Mouse (Mus musculus): ENCODE measurements around the gene Txndc15. TPM values are rescaled to one million over a fixed set of nuclear protein-coding genes. Genes with fewer than 3 reads are reported as not detected.

Gene Txndc15
- polyA plus RNA-seq, 1 experiment: 47.7 TPM

DNA sequence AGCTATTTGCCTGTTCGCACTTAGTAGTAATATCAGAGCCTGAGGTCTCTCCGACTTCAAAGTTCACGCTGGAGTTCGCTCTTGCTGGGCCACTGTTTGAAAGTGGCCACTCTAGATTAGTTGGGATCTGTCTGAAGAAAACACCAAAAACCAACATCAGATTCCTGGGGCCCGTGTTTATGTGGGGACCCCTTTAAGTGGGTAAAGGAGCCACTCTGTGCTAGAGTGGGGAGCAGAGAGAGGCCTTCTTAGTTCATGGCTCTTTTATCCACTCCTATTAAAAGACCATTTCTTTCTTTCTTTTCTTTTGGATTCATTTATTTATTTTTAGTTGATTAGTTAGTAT lies 690 bp downstream of the Txndc15 start:
- no peak for TF ChIP-seq POLR2A (IDR thresholded peaks at IDR 0.05; ENCODE audit: low read depth, low read length)
- no peak for TF ChIP-seq CTCF (conservative IDR thresholded peaks at IDR 0.05; ENCODE audit: insufficient read depth, insufficient read length, low read depth, low read length)
- Histone ChIP-seq H3K4me1 (ENCODE audit: control insufficient read depth, insufficient read depth, low read length) (peaks cover 3% of the 10 kb centered on the region; the same call in 1 of the 2 replicates), H3K27ac (ENCODE audit: insufficient read depth, low read depth, low read length) (peak overlapping the region; percentile 90), H3K36me3 (ENCODE audit: control insufficient read depth, insufficient read depth, low read length) (no peaks in the 10 kb centered on the region), H3K27me3 (replicated peaks; ENCODE audit: control insufficient read depth, insufficient read depth, low read length) (no peaks in the 10 kb centered on the region), H3K4me3 (ENCODE audit: insufficient read depth, low read depth, low read length) (peak overlapping the region; percentile 87)
- 2% methylated on average over 5 of the region's 5 CpGs for WGBS
- DNase-seq: no peak

DNA sequence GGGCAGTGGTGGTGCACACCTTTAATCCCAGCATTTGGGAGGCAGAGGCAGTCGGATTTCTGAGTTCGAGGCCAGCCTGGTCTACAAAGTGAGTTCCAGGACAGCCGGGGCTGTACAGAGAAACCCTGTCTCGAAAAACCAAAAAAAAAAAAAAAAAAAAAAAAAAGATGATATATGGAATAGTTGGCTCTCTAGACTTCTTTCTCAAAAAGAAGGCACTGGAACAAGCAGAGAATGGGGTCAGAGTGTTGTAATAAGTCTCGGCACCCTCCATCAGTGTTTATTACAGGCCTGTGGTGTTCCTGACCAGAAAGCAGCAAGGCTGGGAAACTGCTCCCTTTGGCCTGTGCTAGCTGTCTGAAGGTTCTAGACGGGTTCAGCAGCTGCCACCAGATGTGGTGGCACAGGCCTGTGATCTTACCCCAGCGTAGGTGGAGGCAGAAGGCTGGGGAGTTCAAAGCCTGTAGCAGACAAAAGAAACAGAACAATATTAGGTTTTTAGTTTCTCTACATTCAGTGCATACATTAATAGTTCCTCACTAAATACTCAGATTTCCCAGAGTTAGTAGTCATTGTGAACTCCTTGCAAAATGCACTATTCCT lies 1.6 kb downstream of the Txndc15 start:
- Histone ChIP-seq H3K4me1 (ENCODE audit: control insufficient read depth, insufficient read depth, low read length) (peaks cover 3% of the 10 kb centered on the region; the same call in 1 of the 2 replicates), H3K27me3 (replicated peaks; ENCODE audit: control insufficient read depth, insufficient read depth, low read length) (no peaks in the 10 kb centered on the region), H3K27ac (ENCODE audit: insufficient read depth, low read depth, low read length) (no peak overlapping the region), H3K36me3 (ENCODE audit: control insufficient read depth, insufficient read depth, low read length) (no peaks in the 10 kb centered on the region), H3K4me3 (ENCODE audit: insufficient read depth, low read depth, low read length) (no peak overlapping the region)
- TF ChIP-seq POLR2A (IDR thresholded peaks at IDR 0.05; ENCODE audit: low read depth, low read length) (no peak), CTCF (conservative IDR thresholded peaks at IDR 0.05; ENCODE audit: insufficient read depth, insufficient read length, low read depth, low read length) (no peak)
- no peak for DNase-seq
- 85% methylated on average over 7 of the region's 7 CpGs for WGBS

DNA sequence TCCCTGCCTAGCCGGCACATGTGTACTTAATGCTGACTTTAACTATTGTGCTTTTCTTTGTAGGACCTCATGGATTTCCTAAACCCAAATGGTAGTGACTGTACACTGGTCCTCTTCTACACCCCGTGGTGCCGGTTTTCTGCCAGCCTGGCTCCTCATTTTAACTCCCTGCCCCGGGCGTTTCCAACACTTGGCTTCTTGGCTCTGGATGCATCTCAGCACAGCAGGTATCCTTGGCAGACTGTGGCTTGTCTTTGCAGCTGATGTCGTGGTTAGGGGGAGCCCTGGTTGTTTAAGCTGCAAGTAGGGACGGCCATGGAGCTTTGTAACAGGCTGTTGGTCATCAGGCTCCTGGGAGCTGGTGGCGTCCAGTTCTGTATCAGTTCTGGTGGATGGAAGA lies 7.1 kb downstream of the Txndc15 start:
- Histone ChIP-seq H3K36me3 (ENCODE audit: control insufficient read depth, insufficient read depth, low read length) (no peaks in the 10 kb centered on the region), H3K27me3 (replicated peaks; ENCODE audit: control insufficient read depth, insufficient read depth, low read length) (no peaks in the 10 kb centered on the region), H3K4me3 (ENCODE audit: insufficient read depth, low read depth, low read length) (no peak overlapping the region), H3K4me1 (ENCODE audit: control insufficient read depth, insufficient read depth, low read length) (no peaks in the 10 kb centered on the region), H3K27ac (ENCODE audit: insufficient read depth, low read depth, low read length) (no peak overlapping the region)
- DNase-seq: no peak
- WGBS: 83% methylated on average over 8 of the region's 8 CpGs
- TF ChIP-seq POLR2A (IDR thresholded peaks at IDR 0.05; ENCODE audit: low read depth, low read length): no peak
- no peak for TF ChIP-seq CTCF (conservative IDR thresholded peaks at IDR 0.05; ENCODE audit: insufficient read depth, insufficient read length, low read depth, low read length)

GRCm38 (mm10) chr13:55721995-55722394 lies 7.5 kb downstream of the Txndc15 start:
- 96% methylated on average over 2 of the region's 2 CpGs for WGBS
- Histone ChIP-seq H3K27me3 (replicated peaks; ENCODE audit: control insufficient read depth, insufficient read depth, low read length) (no peaks in the 10 kb centered on the region), H3K4me3 (ENCODE audit: insufficient read depth, low read depth, low read length) (no peak overlapping the region), H3K36me3 (ENCODE audit: control insufficient read depth, insufficient read depth, low read length) (no peaks in the 10 kb centered on the region), H3K4me1 (ENCODE audit: control insufficient read depth, insufficient read depth, low read length) (no peaks in the 10 kb centered on the region), H3K27ac (ENCODE audit: insufficient read depth, low read depth, low read length) (no peak overlapping the region)
- no peak for TF ChIP-seq CTCF (conservative IDR thresholded peaks at IDR 0.05; ENCODE audit: insufficient read depth, insufficient read length, low read depth, low read length)
- no peak for DNase-seq

DNA sequence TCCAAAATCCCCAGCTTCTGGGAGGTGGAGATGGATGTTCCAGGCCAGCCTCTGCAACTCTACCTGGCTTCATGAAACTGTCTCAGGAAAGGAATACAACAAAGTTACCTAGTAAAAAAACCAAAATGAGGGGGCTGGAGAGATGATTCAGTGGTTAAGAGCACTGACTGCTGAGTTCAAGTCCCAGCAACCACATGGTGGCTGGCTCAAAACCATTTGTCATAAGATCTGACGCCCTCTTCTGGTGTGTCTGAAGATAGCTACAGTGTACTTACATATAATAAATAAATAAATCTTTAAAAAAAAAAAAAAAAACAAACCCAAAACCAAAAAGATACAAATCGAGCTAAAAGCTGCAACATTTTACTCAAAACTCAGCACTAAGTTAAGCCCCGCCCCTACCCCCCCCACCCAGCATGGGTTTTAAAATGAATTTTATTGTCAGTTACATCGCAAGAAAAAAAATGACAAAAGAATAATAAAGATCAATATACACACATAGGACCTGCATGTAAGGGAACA lies 12.2 kb downstream of the Txndc15 start:
- Histone ChIP-seq H3K27ac (ENCODE audit: insufficient read depth, low read depth, low read length) (peak overlapping the region; percentile 83), H3K4me1 (ENCODE audit: control insufficient read depth, insufficient read depth, low read length) (no peaks in the 10 kb centered on the region), H3K36me3 (ENCODE audit: control insufficient read depth, insufficient read depth, low read length) (no peaks in the 10 kb centered on the region), H3K27me3 (replicated peaks; ENCODE audit: control insufficient read depth, insufficient read depth, low read length) (no peaks in the 10 kb centered on the region), H3K4me3 (ENCODE audit: insufficient read depth, low read depth, low read length) (peak overlapping the region; percentile 77)
- DNase-seq: peak; percentile 17
- no peak for TF ChIP-seq POLR2A (IDR thresholded peaks at IDR 0.05; ENCODE audit: low read depth, low read length)
- 0 out of 2 replicates have a peak, but pooled peaks have one; percentile 18 for TF ChIP-seq CTCF (conservative IDR thresholded peaks at IDR 0.05; ENCODE audit: insufficient read depth, insufficient read length, low read depth, low read length)
- under 1% methylated on average over 4 of the region's 4 CpGs for WGBS

DNA sequence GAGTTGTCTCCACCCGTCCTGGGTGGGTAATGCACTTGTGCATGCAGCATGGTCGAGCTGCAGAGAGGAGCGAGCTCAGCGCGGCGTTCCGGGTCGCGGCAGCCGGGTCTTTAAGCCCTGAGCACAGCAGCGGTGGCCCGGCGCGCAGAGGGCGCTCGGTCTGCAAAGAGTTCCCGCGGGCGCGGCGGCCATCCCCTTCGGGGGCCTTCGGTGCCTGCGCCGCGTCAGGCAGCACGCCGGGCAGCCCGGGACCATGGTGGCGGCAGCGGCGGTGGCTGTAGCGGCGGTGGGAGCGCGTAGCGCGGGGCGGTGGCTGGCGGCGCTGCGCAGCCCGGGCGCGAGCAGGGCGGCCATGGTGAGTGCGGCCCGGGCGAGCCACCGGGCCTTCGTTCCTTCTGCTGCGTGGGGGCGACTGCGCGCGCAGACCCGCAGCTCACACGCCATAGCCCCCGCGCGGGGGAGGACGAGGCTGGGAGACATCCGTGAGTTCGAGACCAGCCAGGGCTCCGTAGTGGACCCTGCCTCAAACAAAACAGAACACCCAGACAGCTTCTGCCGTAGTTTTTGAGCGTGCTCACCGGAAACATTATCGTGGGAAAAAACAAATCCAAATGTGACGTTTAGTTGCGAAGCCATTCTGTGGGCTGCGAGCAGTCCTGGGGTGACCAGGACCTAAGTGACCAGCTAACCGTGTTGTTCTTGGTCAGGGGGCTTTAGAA lies 12.8 kb downstream of the Txndc15 start, which contains the start of gene Pcbd2:
Pcbd2 (plus strand) TSS at position 249 of the 719 bp plus-strand sequence.
- Histone ChIP-seq H3K4me3 (ENCODE audit: insufficient read depth, low read depth, low read length) (peak within 1 kb of the TSS; percentile 77), H3K27ac (ENCODE audit: insufficient read depth, low read depth, low read length) (peak within 1 kb of the TSS; percentile 83), H3K36me3 (ENCODE audit: control insufficient read depth, insufficient read depth, low read length) (no peaks in the 10 kb centered on the region), H3K27me3 (replicated peaks; ENCODE audit: control insufficient read depth, insufficient read depth, low read length) (no peaks in the 10 kb centered on the region), H3K4me1 (ENCODE audit: control insufficient read depth, insufficient read depth, low read length) (no peaks in the 10 kb centered on the region)
- peak; percentile 91 for DNase-seq
- under 1% methylated on average over 73 of the region's 73 CpGs for WGBS
- TF ChIP-seq CTCF (conservative IDR thresholded peaks at IDR 0.05; ENCODE audit: insufficient read depth, insufficient read length, low read depth, low read length): no peak
- TF ChIP-seq POLR2A (IDR thresholded peaks at IDR 0.05; ENCODE audit: low read depth, low read length): peak; percentile 7

DNA sequence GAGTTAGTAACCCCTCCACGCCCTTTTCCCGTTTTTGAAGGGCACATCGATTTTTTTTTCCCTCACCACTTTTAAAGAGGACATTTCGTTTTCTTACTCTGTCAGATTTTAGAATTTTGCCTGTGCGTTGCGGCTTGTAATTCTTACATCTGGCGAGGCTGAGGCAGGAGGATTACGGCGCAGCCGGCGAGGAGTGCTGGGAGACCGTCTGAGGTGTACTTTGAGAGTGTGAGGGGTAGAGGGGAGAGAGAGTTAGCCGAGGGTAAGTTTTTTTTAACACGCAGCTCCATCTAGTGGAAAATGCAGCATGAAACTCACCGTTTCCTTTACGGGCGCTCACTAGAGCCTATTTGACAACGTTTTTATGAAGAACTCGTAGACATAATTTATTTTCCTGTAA lies 13.4 kb downstream of the Txndc15 start:
- H3K27me3 ChIP-seq (replicated peaks; ENCODE audit: control insufficient read depth, insufficient read depth, low read length): no peaks in the 10 kb centered on the region
- H3K4me1 ChIP-seq (ENCODE audit: control insufficient read depth, insufficient read depth, low read length): no peaks in the 10 kb centered on the region
- no peaks in the 10 kb centered on the region for H3K36me3 ChIP-seq (ENCODE audit: control insufficient read depth, insufficient read depth, low read length)
- WGBS: under 1% methylated on average over 19 of the region's 19 CpGs
- no peak for TF ChIP-seq POLR2A (IDR thresholded peaks at IDR 0.05; ENCODE audit: low read depth, low read length)
- peak; percentile 51 for TF ChIP-seq CTCF (conservative IDR thresholded peaks at IDR 0.05; ENCODE audit: insufficient read depth, insufficient read length, low read depth, low read length)
- H3K27ac ChIP-seq (ENCODE audit: insufficient read depth, low read depth, low read length): peak overlapping the region; percentile 83
- peak overlapping the region; percentile 77 for H3K4me3 ChIP-seq (ENCODE audit: insufficient read depth, low read depth, low read length)
- peak; percentile 85 for DNase-seq

Measured in kidney, adult 2 months (tissue).